Mouse (Mus musculus) MEL (cell line): ENCODE measurements around the gene Prss40. TPM values are rescaled to one million over a fixed set of nuclear protein-coding genes. Genes with fewer than 3 reads are reported as not detected.

Experiments used
- DNase-seq: peaks from one replicate; pipeline ENCODE4 v3.0.0; 2011; ENCODE audit warnings: low read depth, low spot score
- H3K27ac ChIP-seq: 2 replicates; pipeline ENCODE4 v1.5.1; 2012; ENCODE audit warnings: low read depth, mild to moderate bottlenecking, control low read depth, low read length, moderate library complexity; ENCODE audit not compliant: control insufficient read depth
- H3K27me3 ChIP-seq, 2 experiments: fragments of 150-350 bp in 1 of 2; sonication (generic) in 1 of 2; 2 replicates each; pipeline ENCODE4 v1.6.1; 2012; ENCODE audit warnings: low read length in 2 of 2, mild to moderate bottlenecking in 2 of 2, improper control_type of control experiment in 1 of 2, moderate library complexity in 1 of 2; ENCODE audit not compliant: insufficient read depth in 2 of 2, control insufficient read depth in 1 of 2
- H3K36me3 ChIP-seq, 2 experiments: 2 replicates each; pipeline ENCODE4 v1.6.1; 2012 to 2014; ENCODE audit warnings: low read length in 2 of 2, improper control_type of control experiment in 1 of 2, inconsistent platforms in 1 of 2, mild to moderate bottlenecking in 1 of 2; ENCODE audit not compliant: insufficient read depth in 2 of 2, control insufficient read depth in 1 of 2
- H3K4me1 ChIP-seq, 2 experiments: fragments of 150-350 bp in 1 of 2; sonication (generic) in 1 of 2; 2 replicates each; pipeline ENCODE4 v1.6.1; 2012; ENCODE audit warnings: low read length in 2 of 2, improper control_type of control experiment in 1 of 2, mild to moderate bottlenecking in 1 of 2; ENCODE audit not compliant: insufficient read depth in 2 of 2, control insufficient read depth in 1 of 2
- H3K4me3 ChIP-seq, 2 experiments: fragments of 150-350 bp in 1 of 2; sonication (generic) in 1 of 2; 2 replicates each; pipeline ENCODE4 v1.5.1; 2012; ENCODE audit warnings: low read depth in 2 of 2, low read length in 2 of 2, mild to moderate bottlenecking in 2 of 2, moderate library complexity in 2 of 2, control low read depth in 1 of 2, improper control_type of control experiment in 1 of 2; ENCODE audit not compliant: control insufficient read depth in 1 of 2, insufficient read depth in 1 of 2
- H3K79me2 ChIP-seq: 2 replicates; pipeline ENCODE4 v1.6.1; 2012; ENCODE audit warnings: mild to moderate bottlenecking, low read length, moderate library complexity; ENCODE audit not compliant: control insufficient read depth, poor library complexity, insufficient read depth
- H3K9ac ChIP-seq: 2 replicates; pipeline ENCODE4 v1.6.1; 2012; ENCODE audit warnings: low read depth, mild to moderate bottlenecking, control low read depth, low read length, moderate library complexity; ENCODE audit not compliant: control insufficient read depth, poor library complexity, severe bottlenecking
- H3K9me3 ChIP-seq: fragments of 150-350 bp; sonication (generic); replicated peaks from 2 replicates; pipeline ENCODE4 v1.6.1; 2012; ENCODE audit warnings: mild to moderate bottlenecking, low read length, improper control_type of control experiment, moderate library complexity; ENCODE audit not compliant: insufficient read depth
- CHD1 ChIP-seq: IDR thresholded peaks from 2 replicates; pipeline ENCODE4 v1.6.1; 2012; ENCODE audit warnings: low read depth, mild to moderate bottlenecking, inconsistent platforms, low read length, improper control_type of control experiment
- E2F4 ChIP-seq: IDR thresholded peaks from 2 replicates; pipeline ENCODE4 v1.6.1; 2011; ENCODE audit warnings: low read depth, low read length, improper control_type of control experiment, borderline replicate concordance
- ELF1 ChIP-seq: IDR thresholded peaks from 2 replicates; pipeline ENCODE4 v1.6.1; 2014; ENCODE audit warnings: low read depth, mild to moderate bottlenecking, inconsistent platforms, low read length, improper control_type of control experiment, moderate library complexity
- ETS1 ChIP-seq: IDR thresholded peaks from 2 replicates; pipeline ENCODE4 v1.6.1; 2012; ENCODE audit warnings: low read depth, mild to moderate bottlenecking, inconsistent platforms, low read length, improper control_type of control experiment, moderate library complexity
- GABPA ChIP-seq: IDR thresholded peaks from 2 replicates; pipeline ENCODE4 v1.6.1; 2012; ENCODE audit warnings: low read depth, mild to moderate bottlenecking, inconsistent platforms, low read length, improper control_type of control experiment, moderate library complexity
- MAX ChIP-seq: IDR thresholded peaks from 2 replicates; pipeline ENCODE4 v1.6.1; 2011; ENCODE audit warnings: low read length, improper control_type of control experiment
- MEF2A ChIP-seq: IDR thresholded peaks from 2 replicates; pipeline ENCODE4 v1.6.1; 2014; ENCODE audit warnings: low read depth, mild to moderate bottlenecking, inconsistent platforms, low read length, improper control_type of control experiment; ENCODE audit not compliant: poor library complexity, insufficient replicate concordance, severe bottlenecking; ENCODE audit errors: extremely low read depth
- MXI1 ChIP-seq: IDR thresholded peaks from 2 replicates; pipeline ENCODE4 v1.6.1; 2011; ENCODE audit warnings: mild to moderate bottlenecking, low read depth, low read length, improper control_type of control experiment
- MYB ChIP-seq: IDR thresholded peaks from 2 replicates; pipeline ENCODE4 v1.6.1; 2011; ENCODE audit warnings: mild to moderate bottlenecking, low read depth, low read length, improper control_type of control experiment
- MYC ChIP-seq: IDR thresholded peaks from 2 replicates; pipeline ENCODE4 v1.6.1; 2011; ENCODE audit warnings: low read depth, mild to moderate bottlenecking, low read length, improper control_type of control experiment, moderate library complexity
- NELFE ChIP-seq: IDR thresholded peaks from 2 replicates; pipeline ENCODE4 v1.6.1; 2011; ENCODE audit warnings: low read depth, low read length, improper control_type of control experiment
- NRF1 ChIP-seq: IDR thresholded peaks from 2 replicates; pipeline ENCODE4 v1.6.1; 2014; ENCODE audit warnings: low read depth, mild to moderate bottlenecking, inconsistent platforms, low read length, improper control_type of control experiment, moderate library complexity; ENCODE audit not compliant: poor library complexity, insufficient read depth, severe bottlenecking
- POLR2A ChIP-seq, 2 experiments: IDR thresholded peaks; 2 replicates each; pipeline ENCODE4 v1.6.1; 2011 to 2012; ENCODE audit warnings: low read length in 2 of 2, mild to moderate bottlenecking in 2 of 2, control low read depth in 1 of 2, improper control_type of control experiment in 1 of 2, low read depth in 1 of 2, moderate library complexity in 1 of 2; ENCODE audit not compliant: control insufficient read depth in 1 of 2, insufficient read depth in 1 of 2, poor library complexity in 1 of 2
- RAD21 ChIP-seq: IDR thresholded peaks from 2 replicates; pipeline ENCODE4 v1.6.1; 2011; ENCODE audit warnings: mild to moderate bottlenecking, low read depth, low read length, improper control_type of control experiment
- SMC3 ChIP-seq: IDR thresholded peaks from 2 replicates; pipeline ENCODE4 v1.6.1; 2011; ENCODE audit warnings: low read depth, low read length, improper control_type of control experiment
- TAL1 ChIP-seq: IDR thresholded peaks from 2 replicates; pipeline ENCODE4 v1.6.1; 2012; ENCODE audit warnings: mild to moderate bottlenecking, inconsistent platforms, low read length, moderate library complexity, mixed read lengths
- TBP ChIP-seq: IDR thresholded peaks from 2 replicates; pipeline ENCODE4 v1.8.0; 2011; ENCODE audit warnings: low read depth, low read length, improper control_type of control experiment
- USF1 ChIP-seq: IDR thresholded peaks from 2 replicates; pipeline ENCODE4 v1.6.1; 2014; ENCODE audit warnings: low read depth, mild to moderate bottlenecking, inconsistent platforms, low read length, improper control_type of control experiment, moderate library complexity
- USF2 ChIP-seq, 2 experiments: IDR thresholded peaks; 2 replicates each; pipeline ENCODE4 v1.6.1; 2011 to 2012; ENCODE audit warnings: improper control_type of control experiment in 2 of 2, low read length in 2 of 2, borderline replicate concordance in 1 of 2, inconsistent platforms in 1 of 2, low read depth in 1 of 2, mild to moderate bottlenecking in 1 of 2; ENCODE audit not compliant: insufficient read depth in 1 of 2
- ZC3H11A ChIP-seq: IDR thresholded peaks from 2 replicates; pipeline ENCODE4 v1.6.1; 2012; ENCODE audit warnings: low read depth, mild to moderate bottlenecking, inconsistent platforms, low read length, improper control_type of control experiment
- ZKSCAN1 ChIP-seq: IDR thresholded peaks from 2 replicates; pipeline ENCODE4 v1.6.1; 2012; ENCODE audit warnings: low read depth, mild to moderate bottlenecking, inconsistent platforms, low read length, improper control_type of control experiment, moderate library complexity
- ZMIZ1 ChIP-seq: IDR thresholded peaks from 2 replicates; pipeline ENCODE4 v1.6.1; 2012; ENCODE audit warnings: low read depth, mild to moderate bottlenecking, inconsistent platforms, low read length, improper control_type of control experiment, moderate library complexity
- polyA plus RNA-seq, 2 experiments: library from polyadenylated mRNA; stranded (reverse) in 1 of 2; unstranded in 1 of 2; fragments of >175 nt in 1 of 2; fragments of >200 nt in 1 of 2; gene quantifications; 2 replicates each; pipeline versions ENCODE4 v1.2.1 to v1.2.4; 2012; ENCODE audit warnings: low replicate concordance in 2 of 2, low read depth in 1 of 2; ENCODE audit not compliant: insufficient read length in 2 of 2, insufficient read depth in 1 of 2, missing spikeins in 1 of 2
- total RNA-seq: library from RNA; depleted of rRNA; stranded (reverse); fragments of 300-350 nt; gene quantifications from 2 replicates; pipeline ENCODE4 v1.2.3, GENCODE M21; 2012

Prss40 gene
- total and polyA plus RNA-seq, 3 experiments: not detected

DNA sequence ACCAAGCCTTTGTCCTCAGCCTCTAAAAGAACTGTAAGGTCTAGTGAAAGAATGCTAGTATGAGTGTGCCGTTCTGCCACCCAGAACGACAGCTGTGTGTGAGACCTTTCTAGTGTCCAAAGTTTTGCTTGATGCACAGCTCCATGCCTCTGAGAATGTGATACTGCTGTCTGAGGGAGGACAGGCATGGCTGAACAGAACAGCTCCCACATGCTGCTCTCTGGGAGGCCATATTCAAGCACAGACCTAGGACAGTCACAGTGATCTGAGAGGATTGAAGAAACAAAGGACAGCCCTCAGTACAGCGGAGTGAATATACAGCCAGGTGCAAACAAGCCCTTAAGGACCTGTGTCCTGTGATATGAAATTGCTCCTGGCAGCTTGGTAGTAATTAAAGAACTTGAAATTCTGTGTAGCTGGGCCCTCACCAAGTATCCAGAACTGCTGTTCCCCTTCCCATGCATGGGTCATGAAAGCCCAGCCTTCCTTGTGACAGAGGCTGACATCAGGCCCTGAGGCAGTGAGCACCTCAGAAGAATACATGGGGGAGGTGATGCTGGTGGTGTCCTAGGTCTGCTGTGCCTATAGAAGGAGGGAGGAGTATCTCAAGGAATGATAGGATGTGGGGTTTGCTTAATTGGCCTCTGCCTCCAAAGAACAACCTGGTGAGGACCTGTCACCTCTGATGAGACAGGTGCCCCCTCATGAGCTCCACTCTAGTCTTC lies 40.7 kb upstream of the Prss40 start:
- Histone ChIP-seq H3K27ac (no peak overlapping the region), H3K27me3 (no peaks in the 10 kb centered on the region), H3K36me3 (no peaks in the 10 kb centered on the region), H3K79me2 (no peaks in the 10 kb centered on the region), H3K9ac (no peak overlapping the region), H3K4me3 (no peak overlapping the region), H3K4me1 (no peaks in the 10 kb centered on the region), H3K9me3 (no peaks in the 10 kb centered on the region)
- no peak for TF ChIP-seq NRF1
- no peak for TF ChIP-seq MXI1
- no peak for TF ChIP-seq POLR2A (IDR thresholded peaks at IDR 0.05; ENCODE audit: control insufficient read depth in 1 of 2, insufficient read depth in 1 of 2, low read depth in 1 of 2, low read length in 2 of 2, poor library complexity in 1 of 2)
- DNase-seq: no peak

DNA sequence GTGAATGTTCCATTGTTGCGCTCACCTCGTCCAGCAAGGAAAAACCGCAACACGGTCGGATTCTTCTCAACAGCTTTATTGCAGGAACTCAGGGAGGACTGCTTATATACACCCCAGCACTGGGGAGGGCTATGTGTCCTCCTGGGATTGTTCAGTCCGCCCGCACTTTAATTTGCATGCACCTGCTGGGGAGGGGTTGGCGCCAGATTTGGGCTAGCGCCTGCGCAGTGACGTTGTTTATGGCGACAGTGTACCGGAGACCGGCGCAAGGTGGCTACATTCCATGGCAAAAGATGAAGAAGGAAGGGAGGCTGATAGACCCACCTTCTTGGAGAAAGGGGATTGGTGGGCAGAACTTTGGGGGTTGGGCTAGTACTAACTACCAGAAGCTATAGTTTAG lies 39.3 kb upstream of the Prss40 start:
- Histone ChIP-seq H3K27ac (no peak overlapping the region), H3K4me3 (no peak overlapping the region), H3K36me3 (no peaks in the 10 kb centered on the region), H3K9ac (no peak overlapping the region), H3K27me3 (no peaks in the 10 kb centered on the region; a peak in 1 of 4 replicates), H3K79me2 (no peaks in the 10 kb centered on the region), H3K9me3 (no peaks in the 10 kb centered on the region), H3K4me1 (no peaks in the 10 kb centered on the region)
- no peak for DNase-seq
- no peak for TF ChIP-seq MYC
- TF ChIP-seq ZC3H11A: no peak
- TF ChIP-seq E2F4: no peak
- TF ChIP-seq ETS1: no peak
- TF ChIP-seq CHD1: no peak
- TF ChIP-seq MYB: no peak
- TF ChIP-seq SMC3: no peak
- TF ChIP-seq NELFE: no peak
- no peak for TF ChIP-seq USF1
- TF ChIP-seq NRF1: no peak
- TF ChIP-seq ZKSCAN1: no peak
- no peak for TF ChIP-seq RAD21
- no peak for TF ChIP-seq ZMIZ1
- no peak for TF ChIP-seq MEF2A
- no peak for TF ChIP-seq TBP
- no peak for TF ChIP-seq USF2 (IDR thresholded peaks at IDR 0.05; ENCODE audit: borderline replicate concordance in 1 of 2, insufficient read depth in 1 of 2, low read depth in 1 of 2, low read length in 2 of 2)
- TF ChIP-seq ELF1: no peak
- TF ChIP-seq GABPA: no peak
- no peak for TF ChIP-seq MAX
- TF ChIP-seq TAL1: no peak
